Mouse (Mus musculus) CH12.LX (cell line): ENCODE data around the gene Gm21970. TPM values are rescaled to one million over a fixed set of nuclear protein-coding genes. Genes with fewer than 3 reads are reported as not detected.

Experiments used
- DNase-seq: peaks from one replicate; pipeline ENCODE4 v3.0.0-alpha.2; 2013; ENCODE audit errors: extremely low read depth
- H3K27ac ChIP-seq: 2 replicates; pipeline ENCODE4 v1.5.1; 2012; ENCODE audit warnings: low read depth, mild to moderate bottlenecking, control low read depth, moderate library complexity; ENCODE audit not compliant: insufficient read depth
- H3K27me3 ChIP-seq: replicated peaks from 2 replicates; pipeline ENCODE3; 2012; ENCODE audit warnings: inconsistent platforms
- H3K36me3 ChIP-seq, 2 experiments: replicated peaks in 1 of 2; 2 replicates each; pipeline versions ENCODE3 to v1.6.1; 2012; ENCODE audit warnings: inconsistent platforms in 1 of 2, low read length in 1 of 2, mild to moderate bottlenecking in 1 of 2, mixed read lengths in 1 of 2, moderate library complexity in 1 of 2; ENCODE audit not compliant: control insufficient read depth in 1 of 2, insufficient read depth in 1 of 2
- H3K4me1 ChIP-seq, 2 experiments: 2 replicates each; pipeline ENCODE4 v1.6.1; 2012; ENCODE audit warnings: inconsistent platforms in 1 of 2, moderate library complexity in 1 of 2; ENCODE audit not compliant: insufficient read depth in 2 of 2, control insufficient read depth in 1 of 2
- H3K4me2 ChIP-seq: 2 replicates; pipeline ENCODE4 v1.6.1; 2012; ENCODE audit warnings: low read depth, mild to moderate bottlenecking, control low read depth; ENCODE audit not compliant: poor library complexity, insufficient read depth, severe bottlenecking
- H3K4me3 ChIP-seq, 3 experiments: fragments of 150-350 bp in 1 of 3; sonication (generic) in 1 of 3; replicated peaks in 1 of 3; 2 replicates each; pipeline versions ENCODE3 to v1.5.1; 2011 to 2012; ENCODE audit warnings: low read depth in 2 of 3, low read length in 2 of 3, mild to moderate bottlenecking in 2 of 3, moderate library complexity in 2 of 3, control low read depth in 1 of 3, improper control_type of control experiment in 1 of 3, inconsistent platforms in 1 of 3, mixed read lengths in 1 of 3; ENCODE audit not compliant: poor library complexity in 1 of 3
- H3K79me2 ChIP-seq: replicated peaks from 2 replicates; pipeline ENCODE4 v1.6.1; 2012; ENCODE audit warnings: mild to moderate bottlenecking, moderate library complexity; ENCODE audit not compliant: control insufficient read depth, poor library complexity, insufficient read depth, severe bottlenecking; ENCODE audit errors: extremely low read depth
- H3K9ac ChIP-seq: 2 replicates; pipeline ENCODE4 v1.6.1; 2012; ENCODE audit warnings: low read depth, mild to moderate bottlenecking, control low read depth, moderate library complexity; ENCODE audit not compliant: insufficient read depth
- H3K9me3 ChIP-seq: replicated peaks from 2 replicates; pipeline ENCODE3; 2012; ENCODE audit warnings: low read length, inconsistent platforms, mixed read lengths
- CHD1 ChIP-seq: IDR thresholded peaks from 2 replicates; pipeline ENCODE4 v1.6.1; 2012; ENCODE audit warnings: low read depth, low read length, improper control_type of control experiment, inconsistent platforms
- CHD2 ChIP-seq: IDR thresholded peaks from 2 replicates; pipeline ENCODE4 v1.6.1; 2011; ENCODE audit warnings: low read length, improper control_type of control experiment
- CTCF ChIP-seq, 2 experiments: IDR thresholded peaks in 1 of 2; conservative IDR thresholded peaks in 1 of 2; 2 replicates each; pipeline ENCODE4 v1.5.1; 2011 to 2012; ENCODE audit warnings: low read depth in 2 of 2, low read length in 2 of 2, improper control_type of control experiment in 1 of 2, inconsistent platforms in 1 of 2, mild to moderate bottlenecking in 1 of 2, moderate library complexity in 1 of 2
- E2F4 ChIP-seq: IDR thresholded peaks from 2 replicates; pipeline ENCODE4 v1.6.1; 2011; ENCODE audit warnings: low read depth, low read length, improper control_type of control experiment; ENCODE audit not compliant: insufficient replicate concordance
- GABPA ChIP-seq: IDR thresholded peaks from 2 replicates; pipeline ENCODE4 v1.6.1; 2012; ENCODE audit warnings: low read depth, low read length, improper control_type of control experiment, inconsistent platforms; ENCODE audit not compliant: insufficient replicate concordance
- IRF4 ChIP-seq: IDR thresholded peaks from 2 replicates; pipeline ENCODE4 v1.6.1; 2014; ENCODE audit warnings: low read depth, mild to moderate bottlenecking, inconsistent platforms, low read length, improper control_type of control experiment
- JUN ChIP-seq: IDR thresholded peaks from 2 replicates; pipeline ENCODE4 v1.6.1; 2011; ENCODE audit warnings: low read depth, mild to moderate bottlenecking, low read length, improper control_type of control experiment, moderate library complexity; ENCODE audit not compliant: insufficient read depth
- MAZ ChIP-seq: IDR thresholded peaks from 2 replicates; pipeline ENCODE4 v1.6.1; 2012; ENCODE audit warnings: low read depth, mild to moderate bottlenecking, inconsistent platforms, low read length, improper control_type of control experiment, moderate library complexity
- MXI1 ChIP-seq: IDR thresholded peaks from 2 replicates; pipeline ENCODE4 v1.6.1; 2011; ENCODE audit warnings: mild to moderate bottlenecking, low read depth, low read length, improper control_type of control experiment
- RCOR1 ChIP-seq: conservative IDR thresholded peaks from 2 replicates; pipeline ENCODE4 v1.6.1; 2012; ENCODE audit warnings: low read depth, mild to moderate bottlenecking, inconsistent platforms, low read length, improper control_type of control experiment
- SIN3A ChIP-seq: IDR thresholded peaks from 2 replicates; pipeline ENCODE4 v1.6.1; 2012; ENCODE audit warnings: low read length, improper control_type of control experiment, inconsistent platforms
- SMC3 ChIP-seq: IDR thresholded peaks from 2 replicates; pipeline ENCODE4 v1.6.1; 2011; ENCODE audit warnings: low read depth, low read length, improper control_type of control experiment
- TBP ChIP-seq: conservative IDR thresholded peaks from 2 replicates; pipeline ENCODE4 v1.6.1; 2011; ENCODE audit warnings: low read depth, low read length, improper control_type of control experiment
- UBTF ChIP-seq: IDR thresholded peaks from 2 replicates; pipeline ENCODE4 v1.6.1; 2012; ENCODE audit warnings: low read depth, mild to moderate bottlenecking, inconsistent platforms, low read length, improper control_type of control experiment, moderate library complexity
- USF2 ChIP-seq: conservative IDR thresholded peaks from 2 replicates; pipeline ENCODE4 v1.6.1; 2011; ENCODE audit warnings: low read depth, low read length, improper control_type of control experiment
- ZC3H11A ChIP-seq: IDR thresholded peaks from 2 replicates; pipeline ENCODE4 v1.6.1; 2012; ENCODE audit warnings: low read depth, mild to moderate bottlenecking, inconsistent platforms, low read length, improper control_type of control experiment
- ZKSCAN1 ChIP-seq: IDR thresholded peaks from 2 replicates; pipeline ENCODE4 v1.6.1; 2012; ENCODE audit warnings: low read depth, inconsistent platforms, low read length, improper control_type of control experiment, borderline replicate concordance
- ZNF384 ChIP-seq: IDR thresholded peaks from 2 replicates; pipeline ENCODE4 v1.6.1; 2012; ENCODE audit warnings: low read depth, low read length, improper control_type of control experiment, inconsistent platforms
- dilution Hi-C: fragments of 300-500 bp; cut with MboI; formaldehyde crosslinking; loops from 2 replicates; pipeline ENCODE4 v1.14.3; 2020; ENCODE audit warnings: low sequenced_read_pairs; ENCODE audit not compliant: extremely low pct_unique_long_range_greater_than_20kb, extremely low pct_ligation_motif_present
- in situ Hi-C: fragments of 300-500 bp; cut with MboI; formaldehyde crosslinking; loops from 3 replicates; pipeline ENCODE4 v1.14.3; 2019; ENCODE audit warnings: low sequenced_read_pairs, low pct_ligation_motif_present, low pct_unique_long_range_greater_than_20kb, mixed read lengths
- polyA plus RNA-seq: library from polyadenylated mRNA; unstranded; fragments of >175 nt; gene quantifications from 2 replicates; pipeline ENCODE4 v1.2.1, GENCODE M21; 2012; ENCODE audit warnings: low read depth; ENCODE audit not compliant: insufficient read length
- total RNA-seq, 2 experiments: library from RNA; depleted of rRNA; stranded (reverse); fragments of 300-350 nt in 1 of 2; fragments of >200 nt in 1 of 2; gene quantifications; 2 replicates each; pipeline ENCODE4 v1.2.3; 2012 to 2014

The Gm21970 gene
- total and polyA plus RNA-seq, 3 experiments: not detected

GRCm38 (mm10) chr16:91403784-91404183 lies 12.3 kb downstream of the Gm21970 start:
- dilution Hi-C loops: no loop called here
- H3K4me2 ChIP-seq: no peak overlapping the region

GRCm38 (mm10) chr16:91404187-91404586 lies 12.7 kb downstream of the Gm21970 start:
- no peaks in the 10 kb centered on the region for H3K27me3 ChIP-seq
- no peak overlapping the region for H3K27ac ChIP-seq
- H3K79me2 ChIP-seq: peaks cover 4% of the 10 kb centered on the region; the same call in 1 of the 2 replicates
- dilution Hi-C loops (no loop called here), in situ Hi-C loops (loop anchor here (5.0 kb wide), 1 partner anchor 37 kb away; no protein-coding TSS in a partner anchor)
- H3K4me3 ChIP-seq: no peak overlapping the region
- H3K9me3 ChIP-seq: no peaks in the 10 kb centered on the region
- H3K36me3 ChIP-seq: peaks cover 18 to 62% of the 10 kb centered on the region in 2 experiments
- no peak overlapping the region for H3K9ac ChIP-seq
- no peak for DNase-seq
- H3K4me1 ChIP-seq: peaks cover 23 to 70% of the 10 kb centered on the region in 2 experiments
- no peak overlapping the region for H3K4me2 ChIP-seq
- no peak for TF ChIP-seq ZNF384
- no peak for TF ChIP-seq RCOR1
- TF ChIP-seq CHD1: no peak
- no peak for TF ChIP-seq JUN
- TF ChIP-seq CHD2: no peak
- TF ChIP-seq ZC3H11A: no peak
- TF ChIP-seq CTCF (conservative IDR thresholded peaks at IDR 0.05 in 1 of 2, IDR thresholded peaks at IDR 0.05 in 1 of 2; ENCODE audit: low read depth in 2 of 2, low read length in 2 of 2): no peak
- TF ChIP-seq TBP: no peak
- no peak for TF ChIP-seq IRF4
- TF ChIP-seq E2F4: no peak
- no peak for TF ChIP-seq MXI1
- TF ChIP-seq GABPA: no peak
- TF ChIP-seq ZKSCAN1: no peak
- no peak for TF ChIP-seq USF2
- no peak for TF ChIP-seq UBTF
- TF ChIP-seq SMC3: no peak
- TF ChIP-seq MAZ: no peak

More at GRCm38 (mm10) chr16:91403784-91404183, 12.3 kb downstream of the Gm21970 start:
- no peak for TF ChIP-seq SIN3A
- TF ChIP-seq TBP: no peak
- TF ChIP-seq GABPA: no peak
- TF ChIP-seq ZKSCAN1: no peak
- Histone ChIP-seq H3K79me2 (peaks cover 4% of the 10 kb centered on the region; the same call in 1 of the 2 replicates), H3K27ac (no peak overlapping the region), H3K9ac (no peak overlapping the region), H3K4me1 (peaks cover 21 to 70% of the 10 kb centered on the region in 2 experiments), H3K27me3 (no peaks in the 10 kb centered on the region), H3K36me3 (peaks cover 13 to 58% of the 10 kb centered on the region in 2 experiments), H3K9me3 (no peaks in the 10 kb centered on the region), H3K4me3 (no peak overlapping the region)
- DNase-seq: no peak
- in situ Hi-C loops: loop anchor here (5.0 kb wide), 1 partner anchor 36 kb away; no protein-coding TSS in a partner anchor
